Mouse (Mus musculus) CD4-positive helper T cell, adult 2 months (primary cell): ENCODE measurements around the gene Nsrp1.

Source experiments
- DNase-seq: peaks from one replicate; pipeline ENCODE4 v3.0.0-alpha.2; 2012; ENCODE audit warnings: low read depth, missing footprints, low spot score

The Nsrp1 gene

DNA sequence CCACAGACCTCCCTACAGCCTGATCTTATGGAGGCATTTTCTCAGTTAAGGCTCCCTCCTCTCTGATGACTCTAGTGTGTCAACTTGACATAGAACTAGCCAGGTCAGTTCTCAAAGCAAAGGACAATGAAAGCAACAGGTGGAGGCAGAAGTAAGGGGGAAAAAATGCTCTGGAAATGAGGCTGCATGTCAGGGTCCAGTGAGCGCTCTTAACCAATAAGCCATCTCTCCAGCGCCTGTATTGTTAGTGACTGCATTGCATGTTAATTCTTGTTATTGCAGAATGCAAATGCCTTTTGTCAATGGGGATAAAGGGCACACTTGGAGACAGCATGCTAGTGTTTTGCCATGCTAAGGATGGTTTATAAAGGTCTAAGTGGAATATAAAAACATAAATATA is 35.4 kb downstream of the Nsrp1 start:
- DNase-seq, result no peak

DNA sequence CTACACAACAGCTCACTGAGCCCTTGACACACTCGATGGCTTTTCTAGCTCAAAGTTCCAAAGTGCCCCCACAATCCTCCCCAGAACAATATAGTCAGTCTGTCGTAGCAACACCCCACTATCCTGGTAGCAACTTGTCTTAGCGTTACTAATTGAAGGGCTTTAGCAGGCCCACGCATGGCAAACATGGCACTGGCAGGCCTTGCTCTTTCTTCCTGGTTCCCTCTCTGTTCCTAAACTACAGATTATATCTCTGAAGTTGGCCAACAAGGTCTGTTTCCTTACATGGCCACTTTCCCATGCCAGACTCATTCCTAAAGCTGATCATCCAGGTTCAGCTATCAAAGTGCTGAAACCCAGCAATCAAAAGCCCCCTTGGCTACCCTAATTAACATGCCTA is 36.3 kb downstream of the Nsrp1 start:
- no peak for DNase-seq

DNA sequence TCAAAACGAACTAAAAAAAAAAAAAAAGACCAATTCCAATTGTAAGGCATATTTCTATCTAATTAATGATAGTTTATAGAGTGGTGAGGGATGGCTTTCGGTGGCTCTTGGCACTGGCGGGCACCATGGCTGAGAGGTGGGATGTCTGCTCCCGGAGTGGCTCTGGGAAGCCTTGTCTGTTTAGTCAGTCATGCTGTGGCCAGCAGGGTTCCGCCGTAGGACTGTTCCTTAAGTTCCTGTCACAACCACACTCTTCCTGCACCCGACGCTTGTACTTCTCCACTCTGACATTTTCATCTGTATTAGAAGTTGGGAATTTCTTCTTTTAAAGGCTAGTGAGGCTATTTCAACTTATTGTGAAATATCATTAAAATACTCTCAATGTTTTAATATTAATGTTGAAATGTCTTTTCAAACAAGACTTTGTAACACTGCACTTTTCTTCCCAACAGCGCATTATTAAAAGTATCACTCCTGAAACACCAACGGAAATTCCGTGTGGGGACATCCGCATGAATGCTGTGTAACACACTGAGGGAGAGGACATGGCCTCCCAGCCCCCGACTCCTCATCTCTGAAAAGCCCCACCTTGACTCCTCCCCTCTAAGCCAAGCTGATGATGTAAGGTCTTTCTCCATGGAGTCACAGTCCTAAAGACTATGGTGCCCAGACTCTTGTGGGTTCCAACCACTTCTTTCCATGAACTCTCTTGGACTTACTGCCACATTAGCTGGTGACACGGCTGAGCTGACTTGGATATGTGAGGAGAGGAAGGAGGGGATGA is 46.9 kb downstream of the Nsrp1 start:
- no peak for DNase-seq

DNA sequence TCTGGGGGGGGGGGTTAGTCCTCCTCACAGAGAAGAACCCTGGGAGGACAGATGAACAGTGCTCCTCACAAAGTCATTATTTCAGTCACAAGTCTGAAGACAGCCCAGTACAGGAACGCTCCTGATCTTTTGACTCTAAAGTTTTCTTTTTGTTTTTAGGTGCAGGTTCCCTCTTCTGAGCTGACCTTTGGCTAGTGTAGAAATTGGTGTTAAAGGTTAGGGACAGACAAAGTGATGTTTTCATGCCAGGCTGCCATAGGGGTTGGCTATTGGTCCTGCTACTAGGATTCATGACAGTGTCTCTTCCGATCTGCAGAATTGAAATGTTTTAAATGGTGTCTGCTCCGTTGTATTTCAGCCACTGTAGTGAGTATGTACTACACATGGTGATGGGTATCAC is 50.1 kb downstream of the Nsrp1 start:
- no peak for DNase-seq

DNA sequence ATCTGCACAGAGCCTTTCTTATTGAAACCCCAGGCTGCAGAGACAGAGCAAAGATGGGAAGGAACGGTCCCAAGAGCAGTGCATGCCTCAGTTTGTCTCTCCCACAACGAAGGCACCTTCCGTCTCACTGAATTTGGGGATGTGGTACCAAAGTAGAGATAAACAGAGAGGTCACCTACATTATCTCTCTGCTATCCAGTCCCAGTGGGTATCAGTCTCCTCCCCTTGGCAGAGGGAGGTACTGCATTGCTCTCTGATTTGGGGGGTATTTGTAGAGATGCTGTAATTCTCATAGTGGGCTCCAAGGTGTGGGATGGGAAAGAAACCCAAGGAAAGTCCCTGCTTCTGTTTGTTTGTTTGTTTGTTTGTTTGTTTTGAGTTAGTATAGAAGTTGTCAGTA is 51.7 kb downstream of the Nsrp1 start:
- no peak for DNase-seq

DNA sequence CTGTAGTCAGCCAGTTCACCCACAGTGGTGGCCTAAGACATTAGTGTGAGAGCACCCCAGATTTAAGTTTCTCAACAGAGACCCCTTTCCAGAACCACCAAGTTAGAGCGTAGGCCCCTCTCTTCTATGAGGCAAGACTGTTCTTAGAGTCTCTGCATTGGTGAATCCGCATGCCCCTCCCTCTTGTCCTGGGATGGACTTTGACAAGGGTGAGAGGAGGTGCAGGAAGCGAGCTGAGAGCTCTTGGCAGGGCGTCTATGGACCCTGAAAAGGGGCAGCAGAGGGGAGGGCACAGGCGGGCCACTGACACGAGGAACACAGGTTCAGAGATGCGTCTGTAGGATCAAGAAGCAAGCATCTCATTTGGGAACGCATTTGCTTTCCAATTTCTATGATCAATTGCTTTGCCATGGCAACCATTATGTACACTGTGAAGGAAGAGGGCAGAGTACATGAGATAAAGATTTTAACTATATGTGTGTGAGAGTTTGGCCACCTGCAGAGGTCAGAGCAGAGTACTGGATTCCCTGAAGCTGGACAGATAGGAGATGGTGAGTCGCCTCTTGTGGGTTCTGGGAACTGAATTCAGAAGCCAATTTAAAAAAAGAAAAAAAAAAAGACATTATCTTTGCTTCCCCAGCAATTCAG is 56.4 kb downstream of the Nsrp1 start:
- no peak for DNase-seq

DNA sequence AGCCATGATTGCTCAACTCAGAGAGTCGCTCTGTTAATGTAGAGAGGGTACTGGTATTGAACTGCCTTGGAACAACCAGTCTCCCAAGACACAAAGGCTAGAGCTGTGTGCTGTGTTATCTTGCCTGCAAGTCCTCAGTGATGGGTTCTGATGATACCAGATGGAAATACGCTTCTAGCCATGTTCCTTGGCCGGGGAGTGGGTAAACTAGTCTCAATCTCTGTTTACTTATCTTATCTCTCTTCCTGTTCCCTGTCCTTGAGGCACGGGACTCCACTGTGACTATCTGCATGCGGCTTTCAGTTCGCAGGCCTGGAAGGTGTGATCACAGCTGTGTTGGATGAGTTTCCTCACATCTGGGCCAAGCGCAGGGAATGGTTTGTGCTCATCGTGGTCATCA is 58.7 kb downstream of the Nsrp1 start:
- no peak for DNase-seq

DNA sequence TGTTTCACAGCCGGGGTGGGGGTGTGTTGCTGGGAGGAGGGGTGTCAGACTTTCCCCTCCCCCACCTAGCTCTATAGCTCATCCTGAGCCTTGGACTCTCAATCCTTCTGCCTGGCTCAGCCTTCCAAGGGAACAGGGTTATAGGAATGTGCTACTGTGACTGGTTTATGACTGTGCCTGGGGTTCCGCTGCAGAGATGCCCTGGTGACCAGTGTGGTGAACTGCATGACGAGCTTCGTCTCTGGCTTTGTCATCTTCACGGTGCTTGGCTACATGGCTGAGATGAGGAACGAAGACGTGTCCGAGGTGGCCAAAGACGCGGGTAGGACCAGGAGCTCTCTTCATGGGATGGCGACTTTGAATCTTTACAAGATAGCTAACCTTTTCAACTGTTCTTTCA is 60.2 kb downstream of the Nsrp1 start:
- DNase-seq, result no peak

DNA sequence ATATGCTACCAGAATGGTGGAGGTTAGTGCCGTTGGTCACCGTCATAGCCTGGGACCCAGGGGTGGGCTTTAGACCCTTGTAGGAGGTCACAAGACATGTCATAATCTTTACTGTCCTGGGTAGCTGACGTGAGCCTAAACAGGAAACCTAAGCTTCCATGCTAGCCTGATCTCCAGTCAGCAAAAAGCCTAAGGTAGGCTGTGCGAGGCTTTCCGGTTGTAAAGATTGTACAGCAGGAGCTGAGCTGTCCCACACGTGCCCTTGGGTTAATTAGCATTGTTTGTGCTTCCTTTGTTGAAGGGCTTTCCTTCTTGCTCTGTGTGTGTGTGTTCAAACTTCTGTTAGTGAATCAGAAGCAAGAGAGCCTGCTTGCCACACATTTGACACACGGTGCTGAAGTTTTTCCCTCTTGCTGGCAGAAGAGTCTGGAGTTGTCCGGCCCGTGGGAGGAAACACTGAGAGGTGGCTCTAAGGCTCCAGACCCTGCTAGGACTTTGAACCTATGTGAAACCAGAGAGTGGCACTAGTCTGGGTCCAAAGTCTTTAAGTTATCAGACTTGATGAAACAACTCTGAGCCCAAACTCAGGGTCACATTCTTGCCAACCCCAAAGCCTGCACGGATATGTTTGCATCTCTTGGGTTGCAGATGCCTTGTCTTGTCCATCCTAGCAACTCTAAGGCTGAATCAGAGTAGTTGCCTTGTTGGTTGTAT is 67.3 kb downstream of the Nsrp1 start:
- no peak for DNase-seq

DNA sequence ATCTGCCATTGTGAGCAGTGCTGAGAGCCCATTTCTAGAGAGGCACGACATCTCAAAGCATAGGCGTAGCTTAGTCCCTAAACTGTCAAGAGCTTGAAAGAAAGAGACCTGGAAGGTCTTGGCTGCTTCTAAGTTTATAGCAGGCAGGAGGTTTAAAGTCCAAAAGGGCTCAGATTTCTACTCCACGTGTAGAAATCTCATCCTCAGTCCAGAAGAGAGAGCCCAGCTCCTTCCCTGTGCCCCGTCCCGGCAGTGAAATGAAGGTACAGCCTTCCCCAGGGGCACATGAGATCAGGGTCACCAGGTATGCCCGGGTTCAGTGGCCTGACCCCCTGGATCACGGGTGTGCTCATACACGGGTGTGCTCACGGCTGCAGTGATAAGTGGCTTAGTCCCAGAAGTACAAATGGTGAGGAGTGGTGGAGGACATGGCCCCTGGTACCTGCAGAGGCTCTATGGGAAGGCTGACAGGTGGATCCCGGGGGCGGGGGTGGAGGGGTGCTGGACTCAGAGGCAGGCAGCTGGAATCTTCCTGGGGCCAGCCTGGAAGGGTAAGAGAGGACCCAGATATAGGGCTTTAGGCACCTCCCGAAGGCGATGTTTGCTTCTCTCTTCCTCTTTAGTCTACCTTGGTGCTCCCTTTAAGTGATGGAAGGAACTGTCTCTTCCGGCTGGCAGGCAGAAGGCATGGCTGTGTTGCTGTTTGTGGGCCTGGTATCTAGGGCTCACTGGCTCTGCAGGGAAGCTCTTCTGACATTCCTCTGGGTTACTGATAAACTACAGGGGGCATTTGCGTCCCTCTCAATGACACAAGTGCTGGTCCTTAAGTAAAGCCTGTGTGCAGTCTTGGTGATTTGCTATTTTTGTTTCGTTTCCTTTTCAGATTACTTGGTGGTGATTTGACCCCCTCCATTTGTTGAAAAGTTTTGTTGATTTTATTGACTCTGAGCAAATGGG is 68.9 kb downstream of the Nsrp1 start:
- no peak for DNase-seq

DNA sequence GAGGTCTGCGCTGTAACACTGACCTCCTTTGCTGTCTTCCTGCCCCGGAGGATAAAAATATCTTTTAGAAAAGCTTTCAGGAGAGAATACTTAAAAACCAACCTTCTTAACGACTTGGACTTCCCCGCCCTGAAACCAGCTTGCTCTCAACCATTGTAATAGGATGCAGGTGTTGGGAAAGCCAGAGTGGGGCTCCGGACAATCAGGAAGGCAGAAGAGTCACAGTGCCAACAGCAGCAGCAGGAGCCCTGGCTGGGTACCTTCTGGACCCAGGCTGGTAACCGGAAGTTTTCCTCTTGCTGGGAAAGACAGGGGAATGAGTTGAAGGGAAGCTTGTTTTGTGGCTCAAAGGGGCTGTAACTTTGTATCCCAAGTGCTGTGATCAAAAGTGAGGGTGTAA is 71.6 kb downstream of the Nsrp1 start:
- DNase-seq, result no peak

DNA sequence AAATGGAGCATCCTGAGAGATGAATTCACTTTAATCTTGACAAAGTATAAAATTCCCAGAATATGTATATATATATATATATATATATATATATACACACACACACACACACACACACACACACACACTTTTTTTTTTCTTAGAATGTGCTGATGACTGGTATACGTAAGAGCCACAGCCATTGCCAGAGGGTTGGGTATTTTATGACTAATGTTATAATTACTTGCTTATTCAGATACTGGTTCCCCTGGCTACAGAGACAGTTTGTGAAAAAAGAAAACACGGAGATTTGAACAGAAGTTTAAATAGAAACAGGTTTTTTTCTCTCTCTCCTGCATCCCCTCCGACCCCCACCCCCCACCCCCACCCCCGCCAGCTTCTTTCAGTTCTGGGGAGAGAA is 72.4 kb downstream of the Nsrp1 start:
- no peak for DNase-seq

DNA sequence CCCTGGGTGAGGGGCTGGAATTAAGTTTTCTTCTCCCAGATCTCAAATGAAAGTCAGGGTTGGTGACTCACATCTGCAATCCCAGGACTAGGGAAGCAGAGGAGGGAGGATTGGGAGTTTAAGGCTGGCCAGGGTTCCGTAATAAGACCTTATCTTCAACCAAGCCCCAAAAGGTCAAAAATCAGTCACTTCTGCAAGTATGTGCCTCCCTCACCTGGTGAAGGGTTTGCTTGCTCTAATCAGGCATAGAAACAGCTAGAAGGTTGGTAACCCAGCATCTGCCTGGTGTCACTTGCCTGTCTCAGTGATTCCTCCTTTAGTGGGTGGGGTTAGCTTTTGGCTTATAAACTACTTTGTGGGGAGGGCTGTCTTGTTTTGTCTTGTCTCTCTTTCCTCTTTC is 75.9 kb downstream of the Nsrp1 start:
- DNase-seq, result no peak

DNA sequence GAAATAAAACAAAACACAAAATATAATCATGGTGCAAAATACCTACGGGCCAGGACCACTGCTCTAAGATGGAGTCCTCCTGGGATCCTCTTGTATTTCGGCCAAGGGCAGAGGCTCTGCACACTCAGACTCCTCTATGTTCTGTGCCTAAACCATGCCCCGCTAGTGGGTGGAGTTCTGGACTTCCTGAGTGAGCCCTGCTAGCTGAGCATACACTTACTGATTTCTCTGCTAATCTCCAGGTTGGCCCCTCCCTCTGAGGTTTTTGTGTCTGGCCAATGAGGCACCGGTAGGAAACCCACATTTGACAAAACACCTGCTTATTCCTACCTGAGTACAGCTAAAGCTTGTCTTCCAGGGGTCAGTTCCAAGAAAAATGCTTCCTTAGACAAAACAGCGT is 77.5 kb downstream of the Nsrp1 start:
- peak; percentile 26 for DNase-seq

DNA sequence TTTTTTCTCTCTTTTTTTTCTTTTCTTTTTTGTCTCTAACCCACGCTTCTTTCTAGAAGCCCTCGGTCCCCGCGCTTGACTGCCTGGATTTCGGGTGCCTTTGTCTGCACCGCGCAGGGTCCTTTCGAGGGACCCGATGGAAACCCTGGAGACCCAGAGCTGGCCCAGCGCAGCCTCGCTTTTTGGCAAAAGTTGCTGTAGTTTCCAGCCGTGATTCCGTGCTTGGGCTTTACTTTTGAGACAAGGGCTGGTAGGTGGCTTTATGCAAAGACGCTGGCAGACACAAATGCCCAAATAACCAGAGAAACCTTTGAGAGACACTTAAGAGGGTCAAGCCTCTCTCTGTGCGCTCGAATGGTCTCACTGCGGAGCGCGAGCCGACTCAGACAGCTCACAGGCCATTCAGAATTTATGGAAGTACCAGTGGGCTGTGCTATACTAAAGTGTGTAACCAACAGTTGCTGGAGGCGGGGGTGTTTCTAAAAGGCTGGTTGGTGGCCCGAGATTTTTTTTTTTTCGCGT is 79.5 kb downstream of the Nsrp1 start:
- DNase-seq, result no peak

DNA sequence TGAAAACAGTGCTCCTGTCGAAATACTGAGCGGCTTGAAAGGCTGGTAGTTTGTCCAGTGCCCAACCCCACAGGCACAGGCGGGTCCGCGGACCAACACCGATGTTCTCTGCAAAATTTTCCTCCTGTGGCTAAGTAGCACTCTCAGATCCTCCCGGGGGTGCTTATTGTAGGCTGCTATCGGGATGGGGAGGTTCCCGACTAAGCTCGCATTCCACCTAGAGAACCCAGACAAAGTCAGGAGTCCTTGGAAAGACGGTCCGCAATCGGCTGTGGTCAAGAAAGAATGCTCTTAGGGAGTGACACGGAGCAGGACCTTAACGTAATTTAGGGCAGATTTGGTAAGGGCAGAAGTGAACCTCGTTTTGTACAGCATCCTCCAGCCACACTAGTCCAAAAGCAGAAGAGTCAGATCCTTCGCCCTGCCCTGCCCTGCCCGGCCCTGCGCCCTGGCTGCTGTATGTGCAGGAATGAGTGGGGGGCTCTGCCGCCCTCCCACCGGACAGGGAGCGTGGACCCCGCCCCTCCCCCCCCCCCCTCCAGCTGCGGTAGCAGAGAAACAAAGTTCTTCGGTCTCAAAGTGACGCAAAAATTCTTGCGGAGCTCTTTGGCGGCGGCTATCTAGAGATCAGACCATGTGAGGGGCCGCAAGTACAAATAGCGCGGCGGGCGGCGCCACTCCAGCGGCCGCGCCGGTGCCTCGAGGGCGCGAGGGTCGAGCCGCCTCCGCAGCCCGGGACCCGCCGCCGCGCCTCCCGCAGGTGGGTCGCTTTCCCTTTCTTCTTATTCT is 80.1 kb downstream of the Nsrp1 start, which contains the start of gene Slc6a4:
Gene Slc6a4 (plus strand): TSS at position 688 of the 789 bp plus-strand sequence.
- peak; percentile 15 for DNase-seq

DNA sequence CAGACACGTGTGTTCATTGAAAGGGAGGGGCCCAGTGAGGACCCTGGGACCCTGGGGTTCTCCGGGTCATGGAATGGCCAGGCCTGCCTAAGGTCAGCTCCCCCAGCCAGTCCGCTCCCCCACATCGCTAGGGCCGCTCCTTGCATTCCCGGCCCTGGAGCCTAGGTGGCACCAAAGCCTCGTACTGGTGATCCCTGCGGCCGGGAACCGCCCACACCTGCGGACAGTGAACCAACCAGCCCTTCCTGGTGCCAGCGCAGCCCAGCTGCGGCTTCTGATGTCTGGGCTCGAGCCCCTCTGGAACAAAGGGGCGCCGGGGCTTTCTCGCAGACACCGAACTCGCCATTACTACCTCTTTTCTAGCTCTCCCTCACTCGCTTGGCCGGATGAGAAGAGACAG is 80.9 kb downstream of the Nsrp1 start:
- DNase-seq, result peak; percentile 71

DNA sequence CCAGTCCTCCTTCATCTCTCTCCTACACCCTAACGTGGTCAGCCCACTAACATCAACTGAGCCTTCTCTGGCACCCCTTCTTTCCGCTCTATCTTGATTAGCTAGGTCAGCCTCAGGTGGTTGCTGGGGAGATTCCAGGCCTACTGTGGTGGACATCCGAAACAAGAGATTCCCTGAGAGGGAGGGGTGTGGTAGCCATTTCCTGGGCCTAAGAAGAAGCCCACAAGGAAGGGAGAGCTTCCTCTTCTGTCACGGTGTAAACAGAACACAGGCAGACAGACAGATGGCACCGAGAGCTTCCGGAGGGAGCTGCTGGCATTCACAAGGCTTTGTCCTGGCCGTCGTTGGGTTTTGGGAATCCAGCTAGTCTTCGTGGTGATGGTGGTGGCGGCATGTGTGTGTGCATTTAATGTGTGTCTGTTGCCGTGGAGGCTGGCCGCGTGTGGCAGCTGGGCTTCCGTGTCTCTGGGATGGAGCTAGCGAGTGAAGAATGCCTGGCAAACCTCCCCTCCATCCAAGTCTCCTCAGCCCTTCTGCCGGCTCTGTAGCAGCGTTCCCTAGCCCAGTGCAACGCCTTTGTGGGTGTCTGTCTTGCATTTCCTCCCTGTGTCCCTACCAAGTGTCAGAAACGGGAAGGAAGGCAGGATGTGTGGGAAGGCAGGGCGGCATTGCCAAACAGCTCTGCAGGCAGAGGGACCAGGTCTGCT is 82.1 kb downstream of the Nsrp1 start:
- DNase-seq, result no peak
